Mouse (Mus musculus): Measurements from ENCODE around the gene Mfn1.
A peak's percentile ranks its signal among the peaks of the same experiment; 100 is the strongest.

GRCm38 (mm10) chr3:32553061-32553460 lies 23.8 kb downstream of the Mfn1 start:
- TF ChIP-seq CTCF (IDR thresholded peaks at IDR 0.05; ENCODE audit: control insufficient read depth, insufficient read depth, low read length) (0 out of 2 replicates have a peak, but pooled peaks have one; percentile 24), POLR2A (IDR thresholded peaks at IDR 0.05; ENCODE audit: borderline replicate concordance, control insufficient read depth, low read depth, low read length) (no peak)

Measured in bone marrow, adult 2 months (tissue).